Mouse (Mus musculus) kidney, postnatal 4 days (tissue): ENCODE results near the gene Card6.
A peak's percentile ranks its signal among the peaks of the same experiment; 100 is the strongest.

ENCODE experiments used
- DNase-seq, 2 experiments: peaks; one replicate each; pipeline ENCODE4 v3.0.0; 2021; ENCODE audit warnings: mixed read lengths in 2 of 2

Card6 gene

GRCm38 (mm10) chr15:5081235-5081634 is 27.1 kb downstream of the Card6 start:
- no peak for DNase-seq

- DNase-seq: peak; percentile 56 to 74
Measured at GRCm38 (mm10) chr15:5068801-5069518, 39.4 kb downstream of the Card6 start.

- DNase-seq: peak; percentile 45 to 51
Measured at GRCm38 (mm10) chr15:5063635-5064034, 44.7 kb downstream of the Card6 start, which contains the start of gene C7. Gene C7, minus strand, starts transcription at chr15:5063740.
